ENCODE assay signal across 14 mouse cellular contexts in genomic region chr4:101167777-101168176, GRCm38 (mm10).
DNase-seq lines count a peak whose midpoint lies in the region; ATAC-seq and TF ChIP-seq lines count a peak whose summit lies in the region.
"Had no signal": no experiment of that assay in that cellular context is flagged by ENCODE, and none has a peak within 500 bp of the region (broad histone marks: within the 10 kb centered on the region; RNA-seq: fewer than 3 reads in every experiment).

No protein-coding gene starts in this region.

- WGBS in heart, postnatal 0 days: 86% methylated on average over 1 of the region's 1 CpGs

- H3K4me3 ChIP-seq in heart, postnatal 0 days (ENCODE audit: low read depth, low read length): no peak overlapping the region
- H3K4me3 ChIP-seq in MEL (ENCODE audit: control insufficient read depth in 1 of 2, insufficient read depth in 1 of 2, low read depth in 2 of 2, low read length in 2 of 2): no peak overlapping the region
- H3K4me3 ChIP-seq: kidney, embryonic 15.5 days; liver, embryonic 13.5 days; midbrain, embryonic 15.5 days; myocyte had no signal

- H3K9me3 ChIP-seq in heart, postnatal 0 days (replicated peaks; ENCODE audit: control insufficient read depth, low read length): no peaks in the 10 kb centered on the region
- no peaks in the 10 kb centered on the region for H3K9me3 ChIP-seq in MEL (replicated peaks; ENCODE audit: insufficient read depth, low read length)
- H3K9me3 ChIP-seq: kidney, embryonic 15.5 days; liver, embryonic 13.5 days; midbrain, embryonic 15.5 days had no signal

- no peak for TF ChIP-seq RAD21 in MEL (IDR thresholded peaks at IDR 0.05; ENCODE audit: low read depth, low read length)

- H3K36me3 ChIP-seq in heart, postnatal 0 days (replicated peaks; ENCODE audit: control insufficient read depth, insufficient read depth, low read length): peaks cover 72% of the 10 kb centered on the region
- H3K36me3 ChIP-seq in MEL (ENCODE audit: control insufficient read depth in 1 of 2, insufficient read depth in 2 of 2, low read length in 2 of 2): peaks cover 13 to 30% of the 10 kb centered on the region in 2 experiments

- no peaks in the 10 kb centered on the region for H3K27me3 ChIP-seq in heart, postnatal 0 days (ENCODE audit: control insufficient read depth, insufficient read depth, low read length)
- no peaks in the 10 kb centered on the region for H3K27me3 ChIP-seq in MEL (ENCODE audit: control insufficient read depth in 1 of 2, insufficient read depth in 2 of 2, low read length in 2 of 2)
- H3K27me3 ChIP-seq: kidney, embryonic 15.5 days; liver, embryonic 13.5 days; midbrain, embryonic 15.5 days had no signal

- no peak overlapping the region for H3K4me2 ChIP-seq in heart, postnatal 0 days (ENCODE audit: low read depth, low read length)
- H3K4me2 ChIP-seq: kidney, embryonic 15.5 days; liver, embryonic 13.5 days; midbrain, embryonic 15.5 days had no signal

- no peak for ATAC-seq in heart, postnatal 0 days (ENCODE audit: insufficient read depth, low read depth)
- ATAC-seq in inflammation-experienced regulatory T-cells, adult 6 months: peak; percentile 95

- no peak overlapping the region for H3K9ac ChIP-seq in heart, postnatal 0 days (replicated peaks; ENCODE audit: low read depth, low read length)
- no peak overlapping the region for H3K9ac ChIP-seq in MEL (ENCODE audit: control insufficient read depth, low read depth, low read length, poor library complexity, severe bottlenecking)
- H3K9ac ChIP-seq: forebrain, postnatal 0 days; kidney, embryonic 15.5 days; liver, embryonic 13.5 days; midbrain, embryonic 15.5 days had no signal

- no peak for TF ChIP-seq CTCF in heart, postnatal 0 days (IDR thresholded peaks at IDR 0.05; ENCODE audit: low read depth)
- TF ChIP-seq CTCF in MEL (IDR thresholded peaks at IDR 0.05 in 2 of 3, conservative IDR thresholded peaks at IDR 0.05 in 1 of 3; ENCODE audit: control insufficient read depth in 1 of 3, insufficient read depth in 1 of 3, low read depth in 2 of 3, low read length in 3 of 3, poor library complexity in 1 of 3, severe bottlenecking in 1 of 3): no peak

- no peak for TF ChIP-seq EP300 in heart, postnatal 0 days (IDR thresholded peaks at IDR 0.05; ENCODE audit: low read depth)
- TF ChIP-seq EP300 in MEL (IDR thresholded peaks at IDR 0.05; ENCODE audit: low read depth in 1 of 2, low read length in 2 of 2): no peak

- no peaks in the 10 kb centered on the region for H3K79me2 ChIP-seq in MEL (ENCODE audit: control insufficient read depth, insufficient read depth, low read length, poor library complexity)

- H3K4me1 ChIP-seq in heart, postnatal 0 days (ENCODE audit: control insufficient read depth, insufficient read depth): no peaks in the 10 kb centered on the region
- peaks cover 19 to 25% of the 10 kb centered on the region in 2 experiments for H3K4me1 ChIP-seq in MEL (ENCODE audit: control insufficient read depth in 1 of 2, insufficient read depth in 2 of 2, low read length in 2 of 2)
- H3K4me1 ChIP-seq: kidney, embryonic 15.5 days; midbrain, embryonic 15.5 days had no signal

- H3K27ac ChIP-seq in heart, postnatal 0 days (ENCODE audit: low read depth): peak overlapping the region; percentile 16; the same call in 1 of the 2 replicates
- no peak overlapping the region for H3K27ac ChIP-seq in MEL (ENCODE audit: control insufficient read depth, low read depth, low read length)
- H3K27ac ChIP-seq: kidney, embryonic 15.5 days; liver, embryonic 13.5 days; midbrain, embryonic 15.5 days had no signal

- no peak for TF ChIP-seq POLR2A in MEL (IDR thresholded peaks at IDR 0.05; ENCODE audit: control insufficient read depth in 1 of 2, insufficient read depth in 1 of 2, low read depth in 1 of 2, low read length in 2 of 2, poor library complexity in 1 of 2)

- DNase-seq in heart, postnatal 0 days (ENCODE audit: low spot score): no peak
- no peak for DNase-seq in heart, adult 18-20 months
- DNase-seq in MEL (ENCODE audit: low read depth, low spot score): peak; percentile 44
- peak; percentile 48 for DNase-seq in thymus, postnatal 25 days
- no peak for DNase-seq in right cerebral cortex, adult 18-20 months
- no peak for DNase-seq in right cerebral cortex, postnatal 10 days (ENCODE audit: low spot score in 2 of 2)
- DNase-seq in cerebellum, postnatal 14 days: no peak
- DNase-seq: liver, embryonic 13.5 days; right cerebral cortex, postnatal 14 days had no signal

TF ChIP-seq in MEL, 35 proteins besides CTCF, POLR2A, EP300 and RAD21:
- TF ChIP-seq MAZ (IDR thresholded peaks at IDR 0.05; ENCODE audit: low read depth, low read length) (no peak), POLR2AphosphoS5 (IDR thresholded peaks at IDR 0.05; ENCODE audit: borderline replicate concordance, low read depth, low read length) (no peak), CHD1 (IDR thresholded peaks at IDR 0.05; ENCODE audit: low read depth, low read length) (no peak), GATA1 (IDR thresholded peaks at IDR 0.05; ENCODE audit: low read depth, low read length) (peak; percentile 75)

Comparison
In these comparisons a context has a peak if more than half of its experiments do, and no peak if none do; other contexts are left out.
1. DNase-seq: peak in MEL (single experiment) and thymus, postnatal 25 days (single experiment); none in heart, postnatal 0 days (single experiment), heart, adult 18-20 months (0 of 2), right cerebral cortex, adult 18-20 months (single experiment), right cerebral cortex, postnatal 10 days (0 of 2) and cerebellum, postnatal 14 days (0 of 2).